Mouse (Mus musculus): ENCODE data around the gene Vps50.

GRCm38 (mm10) chr6:3468627-3469026, 29.6 kb upstream of the Vps50 start:
- TF ChIP-seq CTCF (IDR thresholded peaks at IDR 0.05; ENCODE audit: control insufficient read depth, insufficient read depth, insufficient read length), result no peak
- no peak for TF ChIP-seq CEBPB (IDR thresholded peaks at IDR 0.05; ENCODE audit: low read depth)
- no peak for TF ChIP-seq MYOD1 (IDR thresholded peaks at IDR 0.05; ENCODE audit: control insufficient read depth, insufficient read length, low read depth)
- no peak for TF ChIP-seq MAX (IDR thresholded peaks at IDR 0.05)
- no peak for TF ChIP-seq USF1 (IDR thresholded peaks at IDR 0.05; ENCODE audit: low read depth)
- no peak for TF ChIP-seq MYOG (IDR thresholded peaks at IDR 0.05; ENCODE audit: control insufficient read depth, extremely low read depth, insufficient read length)

Measured in C2C12 (cell line).